Mouse (Mus musculus): Measurements from ENCODE around the gene Copz2. TPM values are rescaled to one million over a fixed set of nuclear protein-coding genes. Genes with fewer than 3 reads are reported as not detected.
"Not testable (repeated sequence)": the region's sequence is repeated elsewhere in the genome, so short reads cannot be mapped to it uniquely, and the experiment has no call there.

The Copz2 gene
- polyA plus RNA-seq, 1 experiment from 2014 or later = 44.8 TPM

- Histone ChIP-seq H3K4me2 (ENCODE audit: low read depth) (no peak overlapping the region), H3K9me3 (ENCODE audit: control insufficient read depth, low read length) (no peaks in the 10 kb centered on the region), H3K4me3 (ENCODE audit: low read depth, low read length) (no peak overlapping the region), H3K36me3 (ENCODE audit: control insufficient read depth, insufficient read depth, low read length) (no peaks in the 10 kb centered on the region), H3K4me1 (ENCODE audit: control insufficient read depth, insufficient read depth, low read length) (no peaks in the 10 kb centered on the region), H3K27ac (ENCODE audit: low read depth, low read length) (no peak overlapping the region), H3K27me3 (ENCODE audit: control insufficient read depth, insufficient read depth, low read length) (no peaks in the 10 kb centered on the region), H3K9ac (ENCODE audit: low read length) (no peak overlapping the region)
- DNase-seq (ENCODE audit: low spot score) = no peak
- WGBS = 41% methylated on average over 3 of the region's 3 CpGs
- ATAC-seq (ENCODE audit: insufficient read depth, low FRiP score, low TSS enrichment) = no peak; the same call in 1 of the 2 replicates
Measured at GRCm38 (mm10) chr11:96847240-96847639, 2.4 kb upstream of the Copz2 start.

- no peaks in the 10 kb centered on the region for H3K27me3 ChIP-seq (ENCODE audit: control insufficient read depth, insufficient read depth, low read length)
Measured at GRCm38 (mm10) chr11:96848694-96849093, 976 bp upstream of the Copz2 start.

GRCm38 (mm10) chr11:96849145-96849544 lies 525 bp upstream of the Copz2 start:
- not testable (repeated sequence) for H3K4me1 ChIP-seq (ENCODE audit: control insufficient read depth, insufficient read depth, low read length); DNase-seq (ENCODE audit: low spot score); H3K27ac ChIP-seq (ENCODE audit: low read depth, low read length); H3K36me3 ChIP-seq (ENCODE audit: control insufficient read depth, insufficient read depth, low read length); ATAC-seq (ENCODE audit: insufficient read depth, low FRiP score, low TSS enrichment); H3K9me3 ChIP-seq (ENCODE audit: control insufficient read depth, low read length); H3K27me3 ChIP-seq (ENCODE audit: control insufficient read depth, insufficient read depth, low read length)
- Histone ChIP-seq H3K4me3 (ENCODE audit: low read depth, low read length) (peak overlapping the region; percentile 49; the same call in 1 of the 2 replicates), H3K9ac (ENCODE audit: low read length) (0 out of 2 replicates have a peak overlapping the region, but pooled peaks have one; percentile 57), H3K4me2 (ENCODE audit: low read depth) (peak overlapping the region; percentile 85)
- WGBS = 76% methylated on average over 5 of the region's 5 CpGs

More at GRCm38 (mm10) chr11:96848694-96849093, 976 bp upstream of the Copz2 start:
- Histone ChIP-seq H3K9me3 (ENCODE audit: control insufficient read depth, low read length) (no peaks in the 10 kb centered on the region), H3K27ac (ENCODE audit: low read depth, low read length) (no peak overlapping the region), H3K9ac (ENCODE audit: low read length) (no peak overlapping the region), H3K4me3 (ENCODE audit: low read depth, low read length) (no peak overlapping the region), H3K4me2 (ENCODE audit: low read depth) (no peak overlapping the region), H3K4me1 (ENCODE audit: control insufficient read depth, insufficient read depth, low read length) (no peaks in the 10 kb centered on the region), H3K36me3 (ENCODE audit: control insufficient read depth, insufficient read depth, low read length) (no peaks in the 10 kb centered on the region)
- 61% methylated on average over 9 of the region's 9 CpGs for WGBS
- ATAC-seq (ENCODE audit: insufficient read depth, low FRiP score, low TSS enrichment) (no peak), DNase-seq (ENCODE audit: low spot score) (no peak)

- H3K27ac ChIP-seq (ENCODE audit: low read depth, low read length) = no peak overlapping the region
- DNase-seq (ENCODE audit: low spot score) (no peak), ATAC-seq (ENCODE audit: insufficient read depth, low FRiP score, low TSS enrichment) (no peak)
- H3K4me3 ChIP-seq (ENCODE audit: low read depth, low read length) = no peak overlapping the region
- 80% methylated on average over 5 of the region's 5 CpGs for WGBS
- no peak overlapping the region for H3K4me2 ChIP-seq (ENCODE audit: low read depth)
- peaks cover 8% of the 10 kb centered on the region for H3K4me1 ChIP-seq (ENCODE audit: control insufficient read depth, insufficient read depth, low read length)
- no peaks in the 10 kb centered on the region for H3K27me3 ChIP-seq (ENCODE audit: control insufficient read depth, insufficient read depth, low read length)
- H3K9me3 ChIP-seq (ENCODE audit: control insufficient read depth, low read length) = no peaks in the 10 kb centered on the region
- H3K9ac ChIP-seq (ENCODE audit: low read length) = no peak overlapping the region
- no peaks in the 10 kb centered on the region for H3K36me3 ChIP-seq (ENCODE audit: control insufficient read depth, insufficient read depth, low read length)
Measured at GRCm38 (mm10) chr11:96857446-96857845, 7.8 kb downstream of the Copz2 start.

GRCm38 (mm10) chr11:96859635-96860034 lies 10.0 kb downstream of the Copz2 start:
- H3K4me1 ChIP-seq (ENCODE audit: control insufficient read depth, insufficient read depth, low read length) = peaks cover 21% of the 10 kb centered on the region
- DNase-seq (ENCODE audit: low spot score) (no peak), ATAC-seq (ENCODE audit: insufficient read depth, low FRiP score, low TSS enrichment) (no peak)
- H3K4me2 ChIP-seq (ENCODE audit: low read depth) = no peak overlapping the region
- H3K9me3 ChIP-seq (ENCODE audit: control insufficient read depth, low read length) = no peaks in the 10 kb centered on the region
- H3K4me3 ChIP-seq (ENCODE audit: low read depth, low read length) = no peak overlapping the region
- no peaks in the 10 kb centered on the region for H3K36me3 ChIP-seq (ENCODE audit: control insufficient read depth, insufficient read depth, low read length)
- 92% methylated on average over 4 of the region's 4 CpGs for WGBS
- H3K27ac ChIP-seq (ENCODE audit: low read depth, low read length) = no peak overlapping the region
- no peak overlapping the region for H3K9ac ChIP-seq (ENCODE audit: low read length)
- H3K27me3 ChIP-seq (ENCODE audit: control insufficient read depth, insufficient read depth, low read length) = no peaks in the 10 kb centered on the region

GRCm38 (mm10) chr11:96860564-96860963 lies 10.9 kb downstream of the Copz2 start:
- Histone ChIP-seq H3K27ac (ENCODE audit: low read depth, low read length) (no peak overlapping the region), H3K36me3 (ENCODE audit: control insufficient read depth, insufficient read depth, low read length) (no peaks in the 10 kb centered on the region), H3K4me1 (ENCODE audit: control insufficient read depth, insufficient read depth, low read length) (peaks cover 21% of the 10 kb centered on the region), H3K4me2 (ENCODE audit: low read depth) (no peak overlapping the region), H3K9me3 (ENCODE audit: control insufficient read depth, low read length) (no peaks in the 10 kb centered on the region), H3K27me3 (ENCODE audit: control insufficient read depth, insufficient read depth, low read length) (no peaks in the 10 kb centered on the region), H3K4me3 (ENCODE audit: low read depth, low read length) (no peak overlapping the region), H3K9ac (ENCODE audit: low read length) (no peak overlapping the region)
- 7% methylated on average over 8 of the region's 8 CpGs for WGBS
- peak; percentile 88 for DNase-seq (ENCODE audit: low spot score)
- ATAC-seq (ENCODE audit: insufficient read depth, low FRiP score, low TSS enrichment) = no peak

- Histone ChIP-seq H3K4me1 (ENCODE audit: control insufficient read depth, insufficient read depth, low read length) (peaks cover 21% of the 10 kb centered on the region), H3K9ac (ENCODE audit: low read length) (peak overlapping the region; percentile 33), H3K27me3 (ENCODE audit: control insufficient read depth, insufficient read depth, low read length) (no peaks in the 10 kb centered on the region), H3K4me2 (ENCODE audit: low read depth) (peak overlapping the region; percentile 94), H3K27ac (ENCODE audit: low read depth, low read length) (no peak overlapping the region), H3K36me3 (ENCODE audit: control insufficient read depth, insufficient read depth, low read length) (no peaks in the 10 kb centered on the region), H3K4me3 (ENCODE audit: low read depth, low read length) (peak overlapping the region; percentile 45), H3K9me3 (ENCODE audit: control insufficient read depth, low read length) (no peaks in the 10 kb centered on the region)
- no peak for DNase-seq (ENCODE audit: low spot score)
- ATAC-seq (ENCODE audit: insufficient read depth, low FRiP score, low TSS enrichment) = peak; percentile 36
- under 1% methylated on average over 20 of the region's 20 CpGs for WGBS
Measured at GRCm38 (mm10) chr11:96861446-96861845, 11.8 kb downstream of the Copz2 start.

GRCm38 (mm10) chr11:96861878-96862289 lies 12.2 kb downstream of the Copz2 start:
- no peak overlapping the region for H3K27ac ChIP-seq (ENCODE audit: low read depth, low read length)
- H3K9ac ChIP-seq (ENCODE audit: low read length) = peak overlapping the region; percentile 33
- under 1% methylated on average over 31 of the region's 31 CpGs for WGBS
- no peaks in the 10 kb centered on the region for H3K27me3 ChIP-seq (ENCODE audit: control insufficient read depth, insufficient read depth, low read length)
- ATAC-seq (ENCODE audit: insufficient read depth, low FRiP score, low TSS enrichment) = peak; percentile 84
- no peaks in the 10 kb centered on the region for H3K36me3 ChIP-seq (ENCODE audit: control insufficient read depth, insufficient read depth, low read length)
- H3K9me3 ChIP-seq (ENCODE audit: control insufficient read depth, low read length) = no peaks in the 10 kb centered on the region
- DNase-seq (ENCODE audit: low spot score) = peak; percentile 97
- H3K4me3 ChIP-seq (ENCODE audit: low read depth, low read length) = peak overlapping the region; percentile 45
- peak overlapping the region; percentile 94 for H3K4me2 ChIP-seq (ENCODE audit: low read depth)
- H3K4me1 ChIP-seq (ENCODE audit: control insufficient read depth, insufficient read depth, low read length) = peaks cover 21% of the 10 kb centered on the region

GRCm38 (mm10) chr11:96862534-96862933 lies 12.9 kb downstream of the Copz2 start:
- DNase-seq (ENCODE audit: low spot score) (no peak), ATAC-seq (ENCODE audit: insufficient read depth, low FRiP score, low TSS enrichment) (no peak)
- no peak overlapping the region for H3K9ac ChIP-seq (ENCODE audit: low read length)
- H3K27ac ChIP-seq (ENCODE audit: low read depth, low read length) = no peak overlapping the region; the same call in 1 of the 2 replicates
- H3K4me2 ChIP-seq (ENCODE audit: low read depth) = peak overlapping the region; percentile 94
- no peaks in the 10 kb centered on the region for H3K36me3 ChIP-seq (ENCODE audit: control insufficient read depth, insufficient read depth, low read length)
- 64% methylated on average over 12 of the region's 12 CpGs for WGBS
- H3K4me1 ChIP-seq (ENCODE audit: control insufficient read depth, insufficient read depth, low read length) = peaks cover 24% of the 10 kb centered on the region
- H3K4me3 ChIP-seq (ENCODE audit: low read depth, low read length) = no peak overlapping the region
- no peaks in the 10 kb centered on the region for H3K27me3 ChIP-seq (ENCODE audit: control insufficient read depth, insufficient read depth, low read length)
- no peaks in the 10 kb centered on the region for H3K9me3 ChIP-seq (ENCODE audit: control insufficient read depth, low read length)
